Mouse (Mus musculus) hindbrain, embryonic 11.5 days (tissue): ENCODE measurements at regions not wholly inside any gene's neighbourhood (a gene's known extent, or its start where the extent isn't known, plus 50 kb on each side); places are given as distances from the start of the nearest gene placed in this dataset.

ENCODE experiments used
- ATAC-seq: fragments of 200-750 bp; cut with Nextera tagmentation; 2 replicates; pipeline ENCODE4 v1.8.0; 2017; ENCODE audit warnings: mild to moderate bottlenecking, moderate TSS enrichment, moderate library complexity; ENCODE audit not compliant: low FRiP score
- DNase-seq: peaks from one replicate; pipeline ENCODE4 v3.0.0-alpha.2; 2015; ENCODE audit warnings: low spot score
- H3K27ac ChIP-seq: fragments of 300-500 bp; sonication (generic); 2 replicates; pipeline ENCODE4 v1.5.1; 2014; ENCODE audit warnings: mild to moderate bottlenecking, low read depth, low read length
- H3K27me3 ChIP-seq: fragments of 300-500 bp; sonication (generic); 2 replicates; pipeline ENCODE4 v1.6.1; 2014; ENCODE audit warnings: mild to moderate bottlenecking, low read length, moderate library complexity, mixed read lengths; ENCODE audit not compliant: control insufficient read depth, insufficient read depth
- H3K36me3 ChIP-seq: fragments of 300-500 bp; sonication (generic); 2 replicates; pipeline ENCODE4 v1.6.1; 2014; ENCODE audit warnings: mild to moderate bottlenecking, low read length, moderate library complexity, mixed read lengths; ENCODE audit not compliant: control insufficient read depth, insufficient read depth
- H3K4me1 ChIP-seq: fragments of 300-500 bp; sonication (generic); replicated peaks from 2 replicates; pipeline ENCODE4 v1.6.1; 2014; ENCODE audit warnings: low read length, mixed read lengths; ENCODE audit not compliant: control insufficient read depth, insufficient read depth
- H3K4me2 ChIP-seq: fragments of 300-500 bp; sonication (generic); replicated peaks from 2 replicates; pipeline ENCODE4 v1.6.1; 2014; ENCODE audit warnings: mild to moderate bottlenecking, low read depth, low read length
- H3K4me3 ChIP-seq: fragments of 300-500 bp; sonication (generic); 2 replicates; pipeline ENCODE4 v1.5.1; 2014; ENCODE audit warnings: low read depth, low read length
- H3K9ac ChIP-seq: fragments of 300-500 bp; sonication (generic); 2 replicates; pipeline ENCODE4 v1.6.1; 2014; ENCODE audit warnings: low read depth, low read length
- H3K9me3 ChIP-seq: fragments of 300-500 bp; sonication (generic); 2 replicates; pipeline ENCODE4 v1.6.1; 2016; ENCODE audit warnings: low read length; ENCODE audit not compliant: control insufficient read depth
- WGBS: fragments of 180-500 bp; shearing (Covaris S2); extraction: QIAGEN DNeasy Blood & Tissue Kit; methylation state at CpG from one replicate; pipeline ENCODE4 v1.1.7; 2014; 5-methylcytosine and 5-hydroxymethylcytosine counted together

DNA sequence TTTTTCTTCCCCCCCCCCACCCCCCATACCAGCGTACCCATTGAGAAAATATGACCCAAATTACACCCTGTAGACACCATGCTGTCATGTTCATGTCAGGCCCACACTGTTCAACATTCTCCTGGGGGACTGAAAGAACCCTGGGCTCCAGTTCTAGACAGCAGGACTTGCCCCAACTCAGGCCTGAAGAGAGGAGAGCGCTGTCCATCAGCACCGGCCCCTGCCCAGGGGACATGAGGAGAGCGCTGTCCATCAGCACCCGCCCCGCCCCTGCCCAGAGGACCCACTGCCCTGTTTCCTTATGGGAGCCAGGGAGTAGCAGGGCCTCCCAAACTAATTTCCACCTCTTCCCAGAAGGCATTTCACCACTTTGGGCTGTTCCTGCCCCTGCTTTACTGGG lies 241.7 kb upstream of the Cdh4 start:
- Histone ChIP-seq H3K27ac (no peak overlapping the region), H3K27me3 (no peaks in the 10 kb centered on the region; the same call in 1 of the 2 replicates), H3K4me2 (no peak overlapping the region), H3K9me3 (no peaks in the 10 kb centered on the region), H3K4me1 (no peaks in the 10 kb centered on the region; the same call in 1 of the 2 replicates), H3K36me3 (no peaks in the 10 kb centered on the region), H3K9ac (no peak overlapping the region), H3K4me3 (no peak overlapping the region)
- ATAC-seq (no peak), DNase-seq (peak; percentile 72)
- 9% methylated on average over 6 of the region's 6 CpGs for WGBS

DNA sequence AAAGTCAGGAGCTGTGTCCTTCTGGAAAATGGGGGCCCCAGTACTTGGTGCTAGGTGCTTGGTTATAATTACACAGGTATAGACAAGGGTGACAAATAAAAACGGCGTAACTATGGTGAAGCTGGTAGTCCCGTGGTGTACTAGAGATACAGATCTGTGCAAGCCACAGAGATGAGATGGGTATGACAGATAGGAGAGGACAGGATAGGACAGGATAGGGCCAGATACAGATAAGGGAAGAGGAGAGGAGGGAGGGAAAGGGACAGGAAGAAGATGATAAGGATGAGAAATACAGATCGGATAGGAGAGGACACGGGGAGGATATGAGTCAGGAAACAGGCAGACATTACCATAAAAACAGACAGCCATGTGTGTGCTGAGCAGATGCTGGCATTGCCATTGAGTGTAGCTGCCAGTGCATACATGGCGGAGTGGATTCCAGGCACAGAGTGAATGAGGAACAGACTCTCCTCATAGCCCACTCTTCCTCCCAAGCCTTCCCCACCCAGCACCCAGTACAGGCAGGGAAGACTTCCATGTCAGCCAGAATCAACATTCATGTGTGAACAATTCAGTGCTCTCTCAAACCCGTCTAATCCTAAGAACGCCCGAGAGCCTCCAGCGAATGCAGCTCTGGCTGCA lies 231.9 kb upstream of the Cdh4 start:
- no peaks in the 10 kb centered on the region for H3K4me1 ChIP-seq
- no peaks in the 10 kb centered on the region for H3K36me3 ChIP-seq
- no peak overlapping the region for H3K4me3 ChIP-seq
- H3K4me2 ChIP-seq = no peak overlapping the region
- no peaks in the 10 kb centered on the region for H3K9me3 ChIP-seq
- ATAC-seq (no peak), DNase-seq (no peak)
- H3K27me3 ChIP-seq = no peaks in the 10 kb centered on the region
- 83% methylated on average over 10 of the region's 10 CpGs for WGBS
- H3K27ac ChIP-seq = no peak overlapping the region
- H3K9ac ChIP-seq = no peak overlapping the region

DNA sequence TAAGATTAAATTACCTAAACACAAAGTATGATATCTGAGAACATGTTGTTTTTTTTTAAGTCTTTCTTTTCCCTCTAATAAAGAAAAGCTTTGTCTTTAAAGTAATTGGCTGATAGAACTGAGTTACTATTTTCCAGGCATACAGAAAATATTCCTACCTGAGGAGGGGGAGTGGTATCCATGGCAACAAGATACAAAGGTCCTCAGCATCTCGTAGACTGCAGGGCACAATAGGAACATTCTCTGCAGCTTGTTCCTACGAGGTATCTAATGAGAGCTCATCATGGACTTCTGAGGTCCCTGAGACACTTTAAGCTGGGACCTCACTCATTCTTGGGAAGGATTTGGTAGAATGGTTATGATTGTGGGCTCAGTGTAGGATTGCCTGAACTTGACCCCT lies 225.5 kb upstream of the Cdh4 start:
- Histone ChIP-seq H3K27ac (no peak overlapping the region), H3K36me3 (no peaks in the 10 kb centered on the region), H3K4me2 (no peak overlapping the region), H3K9ac (no peak overlapping the region), H3K9me3 (no peaks in the 10 kb centered on the region), H3K27me3 (no peaks in the 10 kb centered on the region), H3K4me1 (no peaks in the 10 kb centered on the region), H3K4me3 (no peak overlapping the region)
- WGBS = 29% methylated on average over 2 of the region's 2 CpGs
- ATAC-seq (no peak), DNase-seq (no peak)

DNA sequence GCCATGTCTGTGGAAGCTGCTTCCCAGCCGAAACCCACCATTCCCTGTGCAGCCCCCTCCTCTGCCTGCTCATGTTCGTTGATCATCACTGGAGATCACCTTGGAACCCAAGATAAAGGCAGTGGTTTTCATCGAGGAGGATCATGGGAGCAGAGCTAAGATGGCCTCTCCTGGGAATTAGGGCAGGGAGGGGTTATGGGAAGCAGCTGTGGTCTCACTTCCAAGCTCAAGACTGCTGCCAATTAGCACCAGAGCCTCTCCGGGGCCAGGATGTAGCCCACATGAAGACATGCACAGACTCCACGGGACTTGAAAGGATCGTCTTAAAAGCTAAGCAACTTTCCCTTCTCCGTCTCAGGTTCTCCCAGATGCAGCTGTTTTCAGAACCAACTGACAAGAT lies 214.1 kb upstream of the Cdh4 start:
- no peak overlapping the region for H3K27ac ChIP-seq
- H3K4me1 ChIP-seq = no peaks in the 10 kb centered on the region
- no peaks in the 10 kb centered on the region for H3K36me3 ChIP-seq
- H3K9me3 ChIP-seq = no peaks in the 10 kb centered on the region
- H3K4me2 ChIP-seq = no peak overlapping the region
- ATAC-seq (no peak), DNase-seq (no peak)
- no peak overlapping the region for H3K9ac ChIP-seq
- no peak overlapping the region for H3K4me3 ChIP-seq
- 68% methylated on average over 7 of the region's 7 CpGs for WGBS
- H3K27me3 ChIP-seq = no peaks in the 10 kb centered on the region

DNA sequence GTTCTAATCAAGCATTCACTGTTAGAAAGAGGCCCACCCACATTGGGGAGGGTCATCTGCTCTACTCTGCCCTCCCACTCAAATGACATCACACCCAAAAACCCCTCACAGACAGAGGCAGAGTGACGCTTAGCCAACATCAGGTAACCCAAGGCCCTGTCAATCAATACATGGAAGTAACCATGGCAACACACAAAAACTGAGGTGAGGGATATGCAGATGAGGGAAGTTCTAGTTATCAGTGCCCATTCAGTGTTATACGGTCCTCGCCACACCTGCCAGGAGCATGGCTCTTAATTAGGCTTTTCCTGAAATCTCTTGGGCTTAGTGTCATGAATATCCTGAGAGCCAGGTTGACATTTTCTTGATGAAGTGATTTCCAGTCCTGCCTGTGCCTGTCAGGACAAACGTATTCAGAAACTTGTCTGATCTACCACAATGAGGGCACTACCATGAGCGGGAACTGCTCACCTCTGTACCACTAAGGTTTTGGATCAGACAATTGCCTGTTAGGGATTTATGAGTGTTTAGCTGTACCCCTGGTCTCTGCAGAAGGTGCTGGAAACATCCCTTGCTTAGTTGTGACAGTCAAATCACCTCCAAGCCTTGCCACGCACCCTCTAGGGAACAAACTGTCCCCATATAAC lies 210.4 kb upstream of the Cdh4 start:
- Histone ChIP-seq H3K9me3 (no peaks in the 10 kb centered on the region), H3K27me3 (no peaks in the 10 kb centered on the region), H3K4me2 (no peak overlapping the region), H3K27ac (no peak overlapping the region), H3K4me1 (no peaks in the 10 kb centered on the region), H3K9ac (no peak overlapping the region), H3K4me3 (no peak overlapping the region), H3K36me3 (no peaks in the 10 kb centered on the region)
- DNase-seq = no peak
- 84% methylated on average over 6 of the region's 6 CpGs for WGBS
- ATAC-seq = no peak

DNA sequence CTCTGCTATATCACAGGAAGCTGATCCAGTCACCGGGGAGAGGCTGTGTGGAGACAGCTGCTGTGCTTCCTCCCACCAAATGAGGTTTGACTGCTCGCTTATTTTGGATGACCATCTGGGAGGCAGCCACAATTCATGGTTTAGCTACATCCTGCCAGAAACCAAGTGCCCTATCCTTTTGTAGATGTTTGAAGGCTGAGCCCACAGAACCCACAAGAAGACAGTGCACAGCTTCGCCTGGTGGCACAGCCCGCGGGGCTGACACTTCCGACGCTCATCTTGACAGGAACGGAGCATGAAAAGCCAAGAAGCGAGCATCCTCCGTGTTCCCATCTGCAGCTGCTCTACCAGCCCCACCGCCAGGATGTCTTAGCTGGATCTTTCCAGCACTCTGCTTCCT lies 204.1 kb upstream of the Cdh4 start:
- Histone ChIP-seq H3K4me2 (no peak overlapping the region), H3K9ac (no peak overlapping the region), H3K9me3 (no peaks in the 10 kb centered on the region), H3K36me3 (no peaks in the 10 kb centered on the region), H3K27me3 (no peaks in the 10 kb centered on the region), H3K4me1 (no peaks in the 10 kb centered on the region), H3K27ac (no peak overlapping the region), H3K4me3 (no peak overlapping the region)
- WGBS = 89% methylated on average over 11 of the region's 11 CpGs
- ATAC-seq = no peak
- DNase-seq = no peak

DNA sequence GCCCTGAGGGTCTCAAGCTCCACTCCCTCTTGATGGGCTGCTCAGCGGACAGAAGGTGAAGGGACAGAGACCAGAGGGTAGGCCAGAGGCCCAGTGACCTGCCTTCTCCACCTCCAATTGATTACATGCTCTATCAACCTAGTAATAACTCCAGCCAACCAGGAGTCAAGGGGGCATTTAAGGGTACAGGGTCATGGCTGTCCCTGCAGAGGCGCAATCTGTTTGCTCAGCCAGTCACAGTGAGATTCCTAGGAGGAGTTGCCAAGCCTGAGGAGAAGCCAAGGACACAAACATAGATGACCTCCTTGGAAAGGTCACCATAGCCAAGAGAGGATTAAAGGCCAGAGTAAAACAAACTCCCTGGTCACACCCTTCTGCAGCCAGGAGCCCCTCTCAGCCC lies 181.3 kb upstream of the Cdh4 start:
- ATAC-seq (no peak), DNase-seq (no peak)
- no peaks in the 10 kb centered on the region for H3K36me3 ChIP-seq
- H3K4me1 ChIP-seq = no peaks in the 10 kb centered on the region
- H3K4me3 ChIP-seq = no peak overlapping the region
- WGBS = 83% methylated on average over 2 of the region's 2 CpGs
- H3K27ac ChIP-seq = no peak overlapping the region
- no peak overlapping the region for H3K4me2 ChIP-seq
- H3K9me3 ChIP-seq = no peaks in the 10 kb centered on the region
- no peaks in the 10 kb centered on the region for H3K27me3 ChIP-seq
- H3K9ac ChIP-seq = no peak overlapping the region

DNA sequence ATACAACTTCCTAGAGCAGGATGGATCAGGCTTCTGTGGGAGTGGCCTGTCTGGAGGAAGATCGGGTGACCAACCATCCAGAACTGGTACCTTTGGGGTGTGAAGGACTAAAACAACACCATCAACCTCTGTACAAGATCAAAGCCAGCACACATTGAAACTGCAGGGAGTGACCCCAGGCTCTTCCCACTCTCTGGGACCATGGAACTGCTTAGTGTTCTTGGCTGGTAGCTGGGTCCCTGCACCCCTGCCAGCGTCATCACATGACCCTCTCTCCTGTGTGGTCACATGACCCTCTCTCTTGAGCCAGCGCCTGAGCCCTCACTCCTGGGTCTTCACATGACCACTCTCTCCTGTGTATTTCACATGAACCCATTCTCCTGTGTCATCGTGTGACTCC lies 178.3 kb upstream of the Cdh4 start:
- Histone ChIP-seq H3K9me3 (no peaks in the 10 kb centered on the region), H3K9ac (no peak overlapping the region), H3K4me1 (no peaks in the 10 kb centered on the region), H3K27ac (no peak overlapping the region), H3K27me3 (no peaks in the 10 kb centered on the region), H3K4me2 (no peak overlapping the region), H3K4me3 (no peak overlapping the region), H3K36me3 (no peaks in the 10 kb centered on the region)
- DNase-seq (no peak), ATAC-seq (no peak)
- 86% methylated on average over 4 of the region's 4 CpGs for WGBS

DNA sequence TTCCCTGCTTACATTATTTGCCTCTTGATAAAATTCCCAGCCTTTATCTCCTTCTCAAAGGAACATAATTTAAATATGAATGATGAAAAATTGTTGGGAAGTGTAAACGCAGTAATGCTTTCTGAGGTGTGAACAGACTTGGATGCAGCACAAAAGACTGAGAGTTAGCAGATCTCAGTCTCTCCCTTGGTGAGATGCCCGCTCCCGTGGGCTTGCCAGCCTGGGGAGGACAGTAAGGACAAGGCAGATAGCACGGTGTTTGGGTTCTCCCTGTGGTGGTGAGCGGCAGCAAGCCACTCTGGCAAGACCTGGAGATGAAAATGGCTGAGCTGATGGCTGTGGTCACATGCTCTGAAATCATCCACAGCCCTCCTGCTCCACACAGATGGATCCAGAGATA lies 176.8 kb upstream of the Cdh4 start:
- WGBS = 77% methylated on average over 5 of the region's 5 CpGs
- ATAC-seq = no peak

More for the DNA sequence above, 176.8 kb upstream of the Cdh4 start:
- Histone ChIP-seq H3K36me3 (no peaks in the 10 kb centered on the region), H3K9ac (no peak overlapping the region), H3K27me3 (no peaks in the 10 kb centered on the region), H3K9me3 (no peaks in the 10 kb centered on the region), H3K27ac (no peak overlapping the region), H3K4me3 (no peak overlapping the region), H3K4me2 (no peak overlapping the region), H3K4me1 (no peaks in the 10 kb centered on the region)
- no peak for DNase-seq
